Mouse (Mus musculus): Measurements from ENCODE around the gene Ttyh2.

DNA sequence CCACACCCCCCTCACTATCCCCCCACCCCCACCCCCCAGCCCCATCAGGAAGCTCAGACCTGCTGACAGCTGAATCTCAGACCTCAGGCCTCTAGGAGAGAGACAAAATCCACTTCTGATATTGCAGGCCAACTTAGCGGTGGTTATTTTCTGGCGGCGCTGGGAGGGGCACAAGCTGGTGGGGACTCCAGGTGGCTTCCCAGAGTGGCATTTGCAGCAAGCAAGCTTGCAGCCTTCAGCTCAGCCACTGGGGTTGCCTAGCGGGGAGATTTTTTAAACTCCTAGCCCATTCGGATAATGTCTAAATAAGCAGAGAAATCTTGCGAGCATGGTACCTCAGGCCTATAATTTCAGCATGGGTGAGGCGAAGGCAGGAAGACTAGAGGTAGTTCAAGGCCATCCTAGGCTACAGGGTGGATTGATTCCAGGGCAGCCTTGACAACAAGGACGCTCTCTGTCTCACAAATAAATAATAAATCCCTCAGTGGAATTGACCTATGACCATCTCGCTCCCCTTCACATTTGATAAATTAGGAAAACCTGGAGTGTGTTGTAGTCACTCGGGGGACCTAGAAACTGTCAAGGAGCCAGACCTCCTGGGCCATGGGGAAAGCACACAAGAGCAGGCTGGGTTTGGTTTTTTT, 36.5 kb upstream of the Ttyh2 start:
- TF ChIP-seq CTCF (IDR thresholded peaks at IDR 0.05; ENCODE audit: low read depth), result no peak
- no peak for TF ChIP-seq EP300 (IDR thresholded peaks at IDR 0.05; ENCODE audit: low read depth)

All from liver, postnatal 0 days (tissue).